Mouse (Mus musculus) liver, embryonic 14.5 days (tissue): ENCODE data around the gene Inpp5a. TPM values are rescaled to one million over a fixed set of nuclear protein-coding genes. Genes with fewer than 3 reads are reported as not detected.

Source experiments
- ATAC-seq: fragments of 200-750 bp; cut with Nextera tagmentation; 2 replicates; pipeline ENCODE4 v1.8.0; 2017; ENCODE audit warnings: moderate number of reproducible peaks, mild to moderate bottlenecking, moderate library complexity; ENCODE audit not compliant: insufficient read depth
- DNase-seq, 3 experiments: peaks; one replicate each; pipeline ENCODE4 v3.0.0-alpha.2; 2012 to 2013; ENCODE audit warnings: low read depth in 3 of 3, low spot score in 3 of 3
- H3K27ac ChIP-seq: fragments of 300-500 bp; sonication (generic); 2 replicates; pipeline ENCODE4 v1.5.1; 2014; ENCODE audit warnings: moderate library complexity, mild to moderate bottlenecking, control low read depth, inconsistent platforms
- H3K27me3 ChIP-seq: fragments of 300-500 bp; sonication (generic); 2 replicates; pipeline ENCODE4 v1.6.1; 2014; ENCODE audit warnings: mild to moderate bottlenecking, low read length, moderate library complexity; ENCODE audit not compliant: control insufficient read depth, insufficient read depth
- H3K36me3 ChIP-seq: fragments of 300-500 bp; sonication (generic); replicated peaks from 2 replicates; pipeline ENCODE4 v1.6.1; 2014; ENCODE audit warnings: low read depth; ENCODE audit not compliant: control insufficient read depth, insufficient read depth
- H3K4me1 ChIP-seq, 2 experiments: fragments of 200-500 bp in 1 of 2; fragments of 300-500 bp in 1 of 2; sonication (generic) in 1 of 2; replicated peaks; 2 replicates each; pipeline ENCODE4 v1.6.1; 2012 to 2014; ENCODE audit warnings: antibody characterized with exemption in 1 of 2, inconsistent platforms in 1 of 2, low read length in 1 of 2; ENCODE audit not compliant: control insufficient read depth in 2 of 2, insufficient read depth in 2 of 2
- H3K4me2 ChIP-seq: fragments of 300-500 bp; sonication (generic); 2 replicates; pipeline ENCODE4 v1.6.1; 2014; ENCODE audit warnings: low read depth, mild to moderate bottlenecking, control low read depth, moderate library complexity
- H3K4me3 ChIP-seq, 2 experiments: fragments of 200-500 bp in 1 of 2; fragments of 300-500 bp in 1 of 2; sonication (generic) in 1 of 2; 2 replicates each; pipeline ENCODE4 v1.5.1; 2012 to 2014; ENCODE audit warnings: low read depth in 2 of 2, low read length in 2 of 2, mild to moderate bottlenecking in 2 of 2, control low read depth in 1 of 2, inconsistent platforms in 1 of 2, moderate library complexity in 1 of 2; ENCODE audit not compliant: insufficient read depth in 1 of 2
- H3K9ac ChIP-seq: fragments of 300-500 bp; sonication (generic); replicated peaks from 2 replicates; pipeline ENCODE4 v1.6.1; 2014; ENCODE audit warnings: mild to moderate bottlenecking, control low read depth, moderate library complexity
- H3K9me3 ChIP-seq: fragments of 300-500 bp; sonication (generic); 2 replicates; pipeline ENCODE4 v1.6.1; 2016; ENCODE audit warnings: low read length, mixed read lengths; ENCODE audit not compliant: control insufficient read depth
- CTCF ChIP-seq: IDR thresholded peaks from 2 replicates; pipeline ENCODE4 v1.5.1; 2016; ENCODE audit warnings: antibody characterized with exemption, low read depth, control low read depth
- EP300 ChIP-seq: IDR thresholded peaks from 2 replicates; pipeline ENCODE4 v1.6.1; 2016; ENCODE audit warnings: antibody characterized with exemption, low read depth
- WGBS: fragments of 180-500 bp; shearing (Covaris S2); extraction: QIAGEN DNeasy Blood & Tissue Kit; methylation state at CpG from one replicate; pipeline ENCODE4 v1.1.7; 2014; ENCODE audit not compliant: insufficient replicate concordance; 5-methylcytosine and 5-hydroxymethylcytosine counted together
- polyA plus RNA-seq, 2 experiments: library from polyadenylated mRNA; depleted of rRNA in 1 of 2; stranded (reverse) in 1 of 2; unstranded in 1 of 2; fragments of >200 nt; fragmentation: Nextera tagmentation in 1 of 2; extraction: Ambion mirVana in 1 of 2; gene quantifications; 2 replicates each; pipeline versions ENCODE4 v1.2.1 to v1.2.3; 2012 to 2014

Gene Inpp5a
- polyA plus RNA-seq, 2 experiments: 2.4 to 3.5 TPM

DNA sequence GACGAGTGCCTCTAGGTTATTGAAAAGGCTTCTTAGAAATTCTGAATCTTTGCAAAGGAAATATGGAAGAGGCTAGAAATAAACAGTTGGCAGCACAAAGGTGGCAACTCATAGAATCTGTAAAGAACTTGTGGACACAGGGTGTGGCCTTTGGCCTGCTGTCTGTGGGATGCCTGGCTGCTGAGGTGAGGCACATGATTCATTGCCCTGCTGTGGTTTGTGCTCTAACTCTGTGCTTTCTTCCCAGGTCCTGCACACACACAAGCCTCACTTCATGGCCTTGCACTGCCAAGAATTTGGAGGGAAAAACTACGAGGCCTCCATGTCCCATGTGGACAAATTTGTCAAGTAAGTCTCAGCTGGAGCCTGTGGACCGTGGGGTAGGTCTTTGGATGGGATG, 88.8 kb downstream of the Inpp5a start:
- WGBS: 64% methylated on average over 3 of the region's 3 CpGs
- no peaks in the 10 kb centered on the region for H3K36me3 ChIP-seq
- H3K4me2 ChIP-seq: no peak overlapping the region
- no peak overlapping the region for H3K4me3 ChIP-seq
- DNase-seq: no peak
- no peak for ATAC-seq
- H3K27ac ChIP-seq: no peak overlapping the region
- no peak overlapping the region for H3K9ac ChIP-seq
- no peaks in the 10 kb centered on the region for H3K4me1 ChIP-seq
- no peaks in the 10 kb centered on the region for H3K27me3 ChIP-seq
- no peaks in the 10 kb centered on the region for H3K9me3 ChIP-seq
- no peak for TF ChIP-seq EP300
- no peak for TF ChIP-seq CTCF

- H3K9ac ChIP-seq: no peak overlapping the region
- H3K27me3 ChIP-seq: no peaks in the 10 kb centered on the region
- DNase-seq (no peak), ATAC-seq (no peak)
- WGBS: 28% methylated on average over 1 of the region's 1 CpGs
- no peaks in the 10 kb centered on the region for H3K4me1 ChIP-seq
- TF ChIP-seq EP300: no peak
- TF ChIP-seq CTCF: no peak
- H3K9me3 ChIP-seq: no peaks in the 10 kb centered on the region
- no peak overlapping the region for H3K4me3 ChIP-seq
- no peak overlapping the region for H3K4me2 ChIP-seq
- no peaks in the 10 kb centered on the region for H3K36me3 ChIP-seq
- H3K27ac ChIP-seq: no peak overlapping the region
These were observed 90.2 kb downstream of the Inpp5a start for GRCm38 (mm10) chr7:139479077-139479476.

- ATAC-seq (no peak), DNase-seq (no peak)
- Histone ChIP-seq H3K4me2 (no peak overlapping the region), H3K4me1 (no peaks in the 10 kb centered on the region), H3K4me3 (no peak overlapping the region), H3K36me3 (no peaks in the 10 kb centered on the region), H3K27me3 (no peaks in the 10 kb centered on the region), H3K9ac (no peak overlapping the region), H3K27ac (no peak overlapping the region), H3K9me3 (no peaks in the 10 kb centered on the region)
- TF ChIP-seq EP300 (no peak), CTCF (no peak)
- WGBS: 63% methylated on average over 6 of the region's 6 CpGs
These were observed 90.7 kb downstream of the Inpp5a start for GRCm38 (mm10) chr7:139479626-139480025.

GRCm38 (mm10) chr7:139484206-139484955, 95.5 kb downstream of the Inpp5a start:
- no peak overlapping the region for H3K9ac ChIP-seq
- no peak overlapping the region for H3K4me3 ChIP-seq
- ATAC-seq (no peak), DNase-seq (no peak)
- H3K4me2 ChIP-seq: no peak overlapping the region
- WGBS: 52% methylated on average over 9 of the region's 9 CpGs
- no peak overlapping the region for H3K27ac ChIP-seq
- TF ChIP-seq EP300 (no peak), CTCF (peak; percentile 69)
- H3K9me3 ChIP-seq: no peaks in the 10 kb centered on the region
- no peaks in the 10 kb centered on the region for H3K4me1 ChIP-seq
- H3K27me3 ChIP-seq: no peaks in the 10 kb centered on the region
- H3K36me3 ChIP-seq: no peaks in the 10 kb centered on the region

- H3K9me3 ChIP-seq: no peaks in the 10 kb centered on the region
- H3K9ac ChIP-seq: no peak overlapping the region
- ATAC-seq: no peak
- TF ChIP-seq EP300 (no peak), CTCF (no peak)
- WGBS: 35% methylated on average over 3 of the region's 3 CpGs
- DNase-seq: no peak
- no peaks in the 10 kb centered on the region for H3K27me3 ChIP-seq
- no peak overlapping the region for H3K4me3 ChIP-seq
- H3K27ac ChIP-seq: no peak overlapping the region
- no peak overlapping the region for H3K4me2 ChIP-seq
- H3K4me1 ChIP-seq: no peaks in the 10 kb centered on the region
- H3K36me3 ChIP-seq: no peaks in the 10 kb centered on the region
These were observed 100.9 kb downstream of the Inpp5a start for GRCm38 (mm10) chr7:139489721-139490211.
